Mouse (Mus musculus) megakaryocyte, embryonic 14.5 days (primary cell): ENCODE measurements around the gene Trak2.

Experiments used
- FLI1 ChIP-seq: IDR thresholded peaks from 2 replicates; pipeline ENCODE4 v1.6.1; 2012; ENCODE audit warnings: low read length, inconsistent platforms, mixed read lengths
- GATA1 ChIP-seq: IDR thresholded peaks from 3 replicates; pipeline ENCODE4 v1.6.1; 2012; ENCODE audit warnings: mixed read lengths, low read length, inconsistent platforms, borderline replicate concordance

DNA sequence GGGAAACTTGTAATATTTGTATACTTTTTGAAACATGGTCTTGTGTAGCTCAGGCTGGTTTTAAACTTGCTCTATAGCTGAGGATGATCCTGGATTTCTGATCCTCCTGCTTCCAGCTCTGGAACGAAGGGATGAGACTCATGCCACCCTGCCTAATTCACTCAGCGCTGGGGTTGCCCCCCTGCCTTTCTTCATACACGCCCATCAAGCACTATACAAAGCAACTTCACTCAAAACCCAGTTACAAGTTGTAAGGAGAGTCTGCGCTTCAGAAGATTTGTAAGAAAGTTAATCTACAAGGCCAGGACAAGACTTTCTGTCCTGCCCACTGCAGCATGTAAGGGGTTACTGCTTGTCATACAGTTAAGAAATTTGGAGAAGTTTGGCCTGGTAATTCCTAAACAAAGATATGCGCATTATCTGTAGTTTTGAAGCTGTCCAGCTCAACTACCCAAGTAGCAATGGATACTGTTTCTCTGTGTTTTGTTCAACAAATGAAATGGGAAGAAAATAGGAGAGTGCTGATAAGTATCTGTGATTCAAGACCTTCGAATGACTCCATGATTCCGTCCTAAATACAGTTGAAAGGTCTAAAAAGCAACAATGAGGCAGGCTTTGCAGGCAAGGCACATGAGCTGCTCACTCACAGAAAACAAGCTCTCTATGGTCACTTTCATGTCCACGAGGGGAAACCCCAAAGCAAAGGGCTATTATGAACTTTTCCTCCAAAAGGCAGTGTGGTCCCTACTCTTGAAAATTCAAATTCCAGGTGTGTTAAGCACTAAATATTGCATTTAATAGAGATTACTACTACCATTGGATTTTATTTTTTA lies 18.4 kb downstream of the Trak2 start:
- TF ChIP-seq GATA1 (no peak), FLI1 (no peak)
